Mouse (Mus musculus) liver, embryonic 15.5 days (tissue): ENCODE measurements at regions not wholly inside any gene's neighbourhood (a gene's known extent, or its start where the extent isn't known, plus 50 kb on each side); places are given as distances from the start of the nearest gene placed in this dataset.

Experiments used
- ATAC-seq: fragments of 200-750 bp; cut with Nextera tagmentation; 2 replicates; pipeline ENCODE4 v1.8.0; 2017; ENCODE audit warnings: moderate number of reproducible peaks, mild to moderate bottlenecking, moderate library complexity; ENCODE audit not compliant: insufficient read depth
- H3K27ac ChIP-seq: fragments of 300-500 bp; sonication (generic); replicated peaks from 2 replicates; pipeline ENCODE4 v1.5.1; 2015; ENCODE audit warnings: mild to moderate bottlenecking, inconsistent platforms
- H3K27me3 ChIP-seq: fragments of 300-500 bp; sonication (generic); 2 replicates; pipeline ENCODE4 v1.6.1; 2015; ENCODE audit warnings: mild to moderate bottlenecking, inconsistent platforms
- H3K36me3 ChIP-seq: fragments of 300-500 bp; sonication (generic); replicated peaks from 2 replicates; pipeline ENCODE4 v1.6.1; 2015; ENCODE audit warnings: moderate library complexity, mild to moderate bottlenecking, inconsistent platforms
- H3K4me1 ChIP-seq: fragments of 300-500 bp; sonication (generic); replicated peaks from 2 replicates; pipeline ENCODE4 v1.6.1; 2015; ENCODE audit warnings: inconsistent platforms
- H3K4me2 ChIP-seq: fragments of 300-500 bp; sonication (generic); 2 replicates; pipeline ENCODE4 v1.6.1; 2015; ENCODE audit warnings: moderate library complexity, mild to moderate bottlenecking, inconsistent platforms
- H3K4me3 ChIP-seq: fragments of 300-500 bp; sonication (generic); replicated peaks from 2 replicates; pipeline ENCODE4 v1.5.1; 2015; ENCODE audit warnings: mild to moderate bottlenecking, inconsistent platforms
- H3K9ac ChIP-seq: fragments of 300-500 bp; sonication (generic); 2 replicates; pipeline ENCODE4 v1.6.1; 2015; ENCODE audit warnings: moderate library complexity, mild to moderate bottlenecking, inconsistent platforms
- H3K9me3 ChIP-seq: fragments of 300-500 bp; sonication (generic); replicated peaks from 2 replicates; pipeline ENCODE4 v1.6.1; 2016; ENCODE audit warnings: inconsistent platforms
- WGBS: fragments of 180-500 bp; shearing (Covaris S2); methylation state at CpG from one replicate; pipeline ENCODE4 v1.1.7; 2015; ENCODE audit warnings: mixed read lengths; ENCODE audit not compliant: insufficient replicate concordance; 5-methylcytosine and 5-hydroxymethylcytosine counted together

GRCm38 (mm10) chr13:28690511-28691160 is 262.9 kb downstream of the Sox4 start:
- WGBS: 71% methylated on average over 5 of the region's 5 CpGs
- no peak for ATAC-seq
- no peak overlapping the region for H3K4me2 ChIP-seq
- H3K27me3 ChIP-seq: no peaks in the 10 kb centered on the region
- H3K9ac ChIP-seq: no peak overlapping the region
- H3K27ac ChIP-seq: no peak overlapping the region
- no peaks in the 10 kb centered on the region for H3K9me3 ChIP-seq
- H3K4me1 ChIP-seq: no peaks in the 10 kb centered on the region
- no peaks in the 10 kb centered on the region for H3K36me3 ChIP-seq
- H3K4me3 ChIP-seq: no peak overlapping the region

GRCm38 (mm10) chr13:28687838-28688237 is 265.7 kb downstream of the Sox4 start:
- Histone ChIP-seq H3K9me3 (no peaks in the 10 kb centered on the region), H3K9ac (no peak overlapping the region), H3K36me3 (no peaks in the 10 kb centered on the region), H3K27ac (no peak overlapping the region), H3K4me1 (no peaks in the 10 kb centered on the region), H3K4me3 (no peak overlapping the region), H3K27me3 (no peaks in the 10 kb centered on the region), H3K4me2 (no peak overlapping the region)
- no peak for ATAC-seq
- 6% methylated on average over 1 of the region's 1 CpGs for WGBS

- H3K9ac ChIP-seq: no peak overlapping the region
- no peaks in the 10 kb centered on the region for H3K36me3 ChIP-seq
- H3K4me2 ChIP-seq: no peak overlapping the region
- no peak for ATAC-seq
- no peak overlapping the region for H3K4me3 ChIP-seq
- WGBS: 60% methylated on average over 3 of the region's 3 CpGs
- H3K27me3 ChIP-seq: no peaks in the 10 kb centered on the region
- no peaks in the 10 kb centered on the region for H3K4me1 ChIP-seq
- H3K27ac ChIP-seq: no peak overlapping the region
- H3K9me3 ChIP-seq: no peaks in the 10 kb centered on the region
Measured at GRCm38 (mm10) chr13:28684311-28684710, 269.2 kb downstream of the Sox4 start.

DNA sequence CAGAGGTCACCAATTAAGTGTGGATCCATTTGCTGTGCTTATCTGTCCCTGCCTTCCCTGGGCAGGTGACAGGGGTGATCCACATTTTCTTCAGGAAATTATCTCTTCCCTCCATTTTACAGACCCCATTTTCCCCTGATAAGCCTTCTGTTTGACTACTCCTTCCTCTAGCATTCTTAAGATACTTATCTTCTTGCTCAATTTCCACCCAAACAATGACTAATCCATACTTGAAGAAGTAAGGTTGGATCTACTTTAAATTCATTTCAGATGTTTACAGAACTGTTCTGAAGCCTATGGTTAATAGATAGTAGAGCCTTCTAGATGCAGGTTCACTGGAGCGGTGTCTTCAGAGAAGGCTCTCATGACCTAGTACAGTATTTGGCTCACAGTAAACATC is 273.2 kb downstream of the Sox4 start:
- WGBS: 75% methylated on average over 1 of the region's 1 CpGs

DNA sequence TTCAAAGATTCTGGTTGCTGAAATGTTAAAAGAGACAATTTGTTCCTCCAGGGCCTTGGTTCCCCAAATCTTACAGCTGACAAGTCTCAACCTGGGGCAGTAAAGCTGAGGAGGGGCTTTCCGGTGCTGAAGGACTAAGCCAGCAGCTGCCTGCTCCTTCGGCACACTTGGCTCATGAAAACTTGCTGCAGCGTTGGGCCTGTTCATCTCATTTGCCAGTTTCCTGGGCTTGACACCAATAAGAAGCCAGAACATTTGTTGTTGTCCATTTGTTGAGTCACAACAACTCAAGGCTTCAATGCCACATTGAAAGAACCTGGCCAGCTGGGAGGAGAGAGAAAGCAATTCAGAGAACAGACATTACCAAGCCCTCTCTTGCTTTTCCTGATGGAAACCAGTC is 279.9 kb downstream of the Sox4 start:
- no peak overlapping the region for H3K4me2 ChIP-seq
- no peaks in the 10 kb centered on the region for H3K27me3 ChIP-seq
- H3K4me3 ChIP-seq: no peak overlapping the region
- no peak overlapping the region for H3K27ac ChIP-seq
- WGBS: 53% methylated on average over 3 of the region's 3 CpGs
- H3K4me1 ChIP-seq: no peaks in the 10 kb centered on the region
- no peaks in the 10 kb centered on the region for H3K36me3 ChIP-seq
- no peak for ATAC-seq
- no peak overlapping the region for H3K9ac ChIP-seq
- H3K9me3 ChIP-seq: no peaks in the 10 kb centered on the region

More for the DNA sequence above, 273.2 kb downstream of the Sox4 start:
- Histone ChIP-seq H3K4me3 (no peak overlapping the region), H3K4me2 (no peak overlapping the region), H3K36me3 (no peaks in the 10 kb centered on the region), H3K4me1 (no peaks in the 10 kb centered on the region), H3K9me3 (no peaks in the 10 kb centered on the region), H3K27me3 (no peaks in the 10 kb centered on the region), H3K9ac (no peak overlapping the region), H3K27ac (no peak overlapping the region)
- no peak for ATAC-seq

DNA sequence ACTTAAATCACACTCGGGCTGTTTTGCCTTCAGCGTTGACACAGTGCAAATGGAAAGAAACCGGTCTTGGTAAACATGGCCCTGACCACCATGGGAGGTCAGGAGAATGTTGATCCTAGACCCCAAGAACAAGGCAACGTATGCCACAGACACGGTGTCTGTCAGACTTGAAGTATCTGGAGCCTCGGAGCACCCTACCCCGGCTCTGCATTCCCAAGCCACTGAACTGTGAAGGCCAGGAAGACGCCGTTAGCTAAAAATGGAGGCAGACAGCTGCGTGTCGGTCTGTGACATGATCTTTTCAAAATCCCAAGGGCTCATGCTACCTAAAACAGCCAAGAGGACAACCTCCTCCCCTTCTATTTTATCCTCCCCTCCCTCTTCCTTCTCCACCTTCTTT is 282.0 kb downstream of the Sox4 start:
- 78% methylated on average over 11 of the region's 11 CpGs for WGBS
- Histone ChIP-seq H3K27ac (no peak overlapping the region), H3K9me3 (no peaks in the 10 kb centered on the region), H3K27me3 (no peaks in the 10 kb centered on the region), H3K4me3 (no peak overlapping the region), H3K4me2 (no peak overlapping the region), H3K4me1 (no peaks in the 10 kb centered on the region), H3K36me3 (no peaks in the 10 kb centered on the region), H3K9ac (no peak overlapping the region)
- ATAC-seq: no peak

DNA sequence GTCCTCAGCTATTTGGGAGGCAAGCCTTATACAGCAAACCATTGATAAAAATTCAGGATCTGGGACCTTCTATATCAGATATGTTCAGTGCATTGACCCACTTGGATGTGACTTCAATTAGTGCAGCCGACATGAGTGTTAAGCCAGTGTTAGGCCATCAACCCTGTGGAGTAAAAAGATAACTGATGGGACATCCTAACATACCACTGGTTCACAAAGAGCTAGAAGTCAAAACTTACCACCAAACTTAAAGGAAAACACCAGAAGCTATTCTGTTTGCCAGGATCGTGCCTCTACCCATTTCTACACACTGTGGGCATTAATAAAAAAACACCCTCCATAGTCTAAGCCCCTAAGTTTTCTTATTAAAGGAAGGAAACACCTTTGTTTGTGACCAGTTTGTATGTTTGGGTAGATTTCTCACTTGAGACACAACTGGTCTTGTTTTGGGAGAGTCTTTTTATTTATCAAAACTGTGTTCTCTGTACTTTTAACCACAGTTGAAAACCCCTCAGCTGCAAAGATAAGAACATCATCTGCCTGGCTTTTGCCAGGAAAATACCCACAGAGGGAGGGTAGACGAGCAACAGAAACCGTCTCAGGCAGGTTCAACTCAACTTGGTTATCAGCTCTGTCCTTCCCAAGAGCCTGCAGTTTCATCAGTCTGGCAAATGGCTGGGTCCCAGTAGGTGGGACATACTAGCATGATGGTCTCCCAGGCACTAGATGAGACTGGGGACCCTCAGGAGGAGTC is 283.5 kb downstream of the Sox4 start:
- no peak overlapping the region for H3K27ac ChIP-seq
- no peak for ATAC-seq
- no peaks in the 10 kb centered on the region for H3K36me3 ChIP-seq
- H3K9me3 ChIP-seq: no peaks in the 10 kb centered on the region
- no peak overlapping the region for H3K4me2 ChIP-seq
- H3K4me1 ChIP-seq: no peaks in the 10 kb centered on the region
- H3K27me3 ChIP-seq: no peaks in the 10 kb centered on the region
- H3K4me3 ChIP-seq: no peak overlapping the region
- no peak overlapping the region for H3K9ac ChIP-seq
- WGBS: 23% methylated on average over 4 of the region's 4 CpGs

DNA sequence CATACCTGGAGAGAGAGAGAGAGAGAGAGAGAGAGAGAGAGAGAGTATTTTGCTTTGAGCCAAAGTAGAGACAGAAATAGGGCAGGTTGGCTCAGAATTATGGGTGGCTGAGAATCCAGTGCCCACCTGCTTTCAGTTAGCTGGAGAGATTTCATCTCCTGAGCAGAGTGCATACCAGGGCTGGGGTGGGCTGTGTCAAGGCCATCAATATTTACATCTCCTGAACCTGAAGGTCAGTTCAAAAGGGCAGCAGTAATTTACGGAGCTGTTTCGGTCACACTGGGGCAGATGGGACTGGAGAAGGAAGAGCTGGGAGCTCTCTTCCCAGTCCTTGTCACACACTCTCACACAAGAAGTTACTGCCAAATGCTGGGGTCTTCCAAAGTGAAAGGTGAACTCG is 286.7 kb downstream of the Sox4 start:
- Histone ChIP-seq H3K27ac (no peak overlapping the region), H3K4me2 (no peak overlapping the region), H3K36me3 (no peaks in the 10 kb centered on the region), H3K9ac (no peak overlapping the region), H3K4me3 (no peak overlapping the region), H3K4me1 (no peaks in the 10 kb centered on the region; the same call in 1 of the 2 replicates), H3K9me3 (no peaks in the 10 kb centered on the region), H3K27me3 (no peaks in the 10 kb centered on the region)
- WGBS: 63% methylated on average over 3 of the region's 3 CpGs
- no peak for ATAC-seq

- no peak for ATAC-seq
- H3K27ac ChIP-seq: no peak overlapping the region
- H3K9me3 ChIP-seq: no peaks in the 10 kb centered on the region
- H3K27me3 ChIP-seq: no peaks in the 10 kb centered on the region
- H3K4me2 ChIP-seq: no peak overlapping the region
- H3K4me3 ChIP-seq: no peak overlapping the region
- H3K4me1 ChIP-seq: no peaks in the 10 kb centered on the region; the same call in 1 of the 2 replicates
- WGBS: 69% methylated on average over 5 of the region's 5 CpGs
- H3K36me3 ChIP-seq: no peaks in the 10 kb centered on the region
- no peak overlapping the region for H3K9ac ChIP-seq
Measured at GRCm38 (mm10) chr13:28665150-28665549, 288.4 kb downstream of the Sox4 start.

DNA sequence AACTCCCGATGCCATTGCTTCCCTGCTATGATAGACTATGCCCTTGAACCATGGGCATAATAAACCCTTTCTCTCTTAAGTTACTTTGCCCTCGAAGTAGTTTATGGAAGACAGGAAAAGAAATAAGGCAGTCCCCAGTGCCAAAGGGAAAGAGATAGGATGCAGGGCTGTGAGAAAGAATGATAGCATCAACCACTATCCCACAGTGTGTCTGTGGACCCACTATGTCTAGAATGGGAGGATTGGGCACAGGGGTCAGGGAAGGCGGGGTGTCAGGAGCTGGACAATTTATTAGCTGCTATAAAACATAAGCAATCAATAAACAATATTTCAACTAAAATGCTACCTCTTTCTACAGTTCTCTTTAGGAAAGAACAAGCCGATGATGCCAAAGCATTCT is 288.8 kb downstream of the Sox4 start:
- Histone ChIP-seq H3K4me3 (no peak overlapping the region), H3K36me3 (no peaks in the 10 kb centered on the region), H3K4me2 (no peak overlapping the region), H3K27ac (no peak overlapping the region), H3K9ac (no peak overlapping the region), H3K27me3 (no peaks in the 10 kb centered on the region), H3K9me3 (no peaks in the 10 kb centered on the region), H3K4me1 (no peaks in the 10 kb centered on the region; the same call in 1 of the 2 replicates)
- ATAC-seq: no peak
- 56% methylated on average over 4 of the region's 4 CpGs for WGBS

DNA sequence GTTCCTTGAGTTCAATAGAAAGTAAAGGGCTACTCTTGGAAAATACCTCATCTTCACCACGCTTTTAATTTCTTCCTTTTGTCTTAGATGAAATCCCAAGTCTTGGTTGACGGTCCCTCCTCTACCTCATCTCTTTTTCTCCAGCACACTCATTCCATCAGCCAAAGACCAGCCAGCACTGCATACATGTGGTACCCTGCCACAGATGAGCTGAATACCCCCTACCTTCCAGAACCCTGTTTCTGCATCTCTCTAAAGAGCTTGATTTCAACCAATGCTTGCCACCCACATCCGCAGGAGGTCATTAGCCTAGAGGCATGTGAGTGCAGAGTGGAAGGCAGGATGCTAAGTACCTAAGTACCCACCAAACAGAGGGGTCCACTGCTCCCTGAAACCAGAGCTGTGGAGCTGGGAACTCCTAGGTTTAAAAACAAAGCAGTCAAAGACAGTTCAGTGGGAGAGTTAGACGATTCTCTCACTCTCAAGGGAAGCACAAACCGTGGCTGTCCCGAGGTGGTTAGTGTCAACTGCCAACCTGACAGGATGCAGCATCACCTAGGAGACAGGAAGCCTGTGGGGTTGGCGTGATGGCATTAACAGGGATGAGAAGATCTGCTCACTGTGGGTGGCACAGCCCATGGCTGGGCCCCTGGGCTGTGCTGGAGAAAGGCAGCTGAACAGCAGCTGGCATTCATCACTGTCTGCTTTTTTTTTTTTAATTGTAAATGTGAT is 289.4 kb downstream of the Sox4 start:
- Histone ChIP-seq H3K4me3 (no peak overlapping the region), H3K9ac (no peak overlapping the region), H3K27ac (no peak overlapping the region), H3K9me3 (no peaks in the 10 kb centered on the region), H3K4me2 (no peak overlapping the region), H3K27me3 (no peaks in the 10 kb centered on the region), H3K36me3 (no peaks in the 10 kb centered on the region), H3K4me1 (no peaks in the 10 kb centered on the region; the same call in 1 of the 2 replicates)
- WGBS: 46% methylated on average over 7 of the region's 7 CpGs
- no peak for ATAC-seq
